ENCODE assay signal across 20 mouse cellular contexts in the genomic region with DNA sequence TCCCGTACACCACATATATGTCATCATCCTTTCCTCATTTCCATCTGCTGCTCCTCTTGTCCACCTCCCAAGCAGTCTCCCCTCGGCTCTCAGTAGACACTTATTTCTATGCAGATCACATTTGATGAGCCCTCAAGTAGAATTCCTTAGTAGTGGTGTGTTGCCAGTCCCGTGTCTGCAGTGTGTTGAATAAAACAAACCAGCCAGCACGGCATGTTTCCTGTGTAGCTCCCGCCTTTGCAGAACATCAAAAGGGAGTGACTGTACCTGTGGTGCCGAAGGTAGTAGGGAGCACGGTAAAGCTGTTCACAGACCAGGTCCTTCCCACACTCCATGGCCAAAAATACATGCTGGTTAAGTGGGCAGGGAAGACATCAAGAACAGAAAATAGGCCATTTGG. TPM values are rescaled to one million over a fixed set of nuclear protein-coding genes. Genes with fewer than 3 reads are reported as not detected.
A peak's percentile ranks its signal among the peaks of the same experiment; 100 is the strongest.
DNase-seq lines count a peak whose midpoint lies in the region; ATAC-seq lines count a peak whose summit lies in the region.
"Had no signal": no experiment of that assay in that cellular context is flagged by ENCODE, and none has a peak within 500 bp of the region (broad histone marks: within the 10 kb centered on the region; RNA-seq: fewer than 3 reads in every experiment).

No protein-coding gene starts in this region.

- H3K36me3 ChIP-seq in heart, embryonic 16.5 days (ENCODE audit: control insufficient read depth, insufficient read depth): peaks cover 3% of the 10 kb centered on the region; the same call in 1 of the 2 replicates
- H3K36me3 ChIP-seq in heart, embryonic 11.5 days (ENCODE audit: control insufficient read depth, insufficient read depth, low read length): no peaks in the 10 kb centered on the region
- peaks cover 43% of the 10 kb centered on the region for H3K36me3 ChIP-seq in megakaryocyte, embryonic 14.5 days (replicated peaks; ENCODE audit: low read length)
- H3K36me3 ChIP-seq in midbrain, embryonic 15.5 days (replicated peaks): no peaks in the 10 kb centered on the region
- H3K36me3 ChIP-seq: embryonic facial prominence, embryonic 10.5 days; kidney, embryonic 15.5 days; limb, embryonic 12.5 days; neural tube, embryonic 12.5 days had no signal

- intact Hi-C loops in left cerebral cortex, postnatal 36 days (cut with DNase I): no loop called here

- H3K4me2 ChIP-seq in heart, embryonic 16.5 days (ENCODE audit: low read depth, low read length): peak overlapping the region; percentile 27; the same call in 1 of the 2 replicates
- H3K4me2 ChIP-seq in heart, embryonic 11.5 days: no peak overlapping the region
- H3K4me2 ChIP-seq in midbrain, embryonic 15.5 days: peak overlapping the region; percentile 24; the same call in 1 of the 2 replicates
- H3K4me2 ChIP-seq: kidney, embryonic 15.5 days; limb, embryonic 12.5 days; neural tube, embryonic 12.5 days had no signal

- H3K4me3 ChIP-seq in heart, embryonic 16.5 days (ENCODE audit: low read length): no peak overlapping the region
- no peak overlapping the region for H3K4me3 ChIP-seq in heart, embryonic 11.5 days (ENCODE audit: low read depth, low read length)
- peak overlapping the region; percentile 33 for H3K4me3 ChIP-seq in megakaryocyte, embryonic 14.5 days (replicated peaks)
- H3K4me3 ChIP-seq in midbrain, embryonic 15.5 days: no peak overlapping the region
- H3K4me3 ChIP-seq: embryonic facial prominence, embryonic 10.5 days; kidney, embryonic 15.5 days; limb, embryonic 12.5 days; neural tube, embryonic 12.5 days had no signal

- no peak for ATAC-seq in heart, embryonic 16.5 days (replicated peaks; ENCODE audit: extremely low read depth, insufficient read depth, low FRiP score)
- ATAC-seq in heart, embryonic 11.5 days (replicated peaks; ENCODE audit: insufficient number of reproducible peaks, low FRiP score, low TSS enrichment): no peak
- no peak for ATAC-seq in megakaryocyte, adult 5-6 weeks (ENCODE audit: poor library complexity, severe bottlenecking)
- peak; percentile 65 for ATAC-seq in midbrain, embryonic 15.5 days (replicated peaks)

- no peak overlapping the region for H3K27ac ChIP-seq in heart, embryonic 16.5 days (ENCODE audit: low read length)
- no peak overlapping the region for H3K27ac ChIP-seq in heart, embryonic 11.5 days (ENCODE audit: low read depth, low read length)
- peak overlapping the region; percentile 45 for H3K27ac ChIP-seq in midbrain, embryonic 15.5 days
- H3K27ac ChIP-seq: embryonic facial prominence, embryonic 10.5 days; kidney, embryonic 15.5 days; limb, embryonic 12.5 days; neural tube, embryonic 12.5 days had no signal

- H3K4me1 ChIP-seq in heart, embryonic 16.5 days (ENCODE audit: control insufficient read depth, insufficient read depth, low read length): peaks cover 12% of the 10 kb centered on the region
- H3K4me1 ChIP-seq in heart, embryonic 11.5 days (ENCODE audit: control insufficient read depth, insufficient read depth, low read length): peaks cover 20% of the 10 kb centered on the region
- peaks cover 5% of the 10 kb centered on the region for H3K4me1 ChIP-seq in megakaryocyte, embryonic 14.5 days
- H3K4me1 ChIP-seq in midbrain, embryonic 15.5 days: peaks cover 11% of the 10 kb centered on the region; the same call in 1 of the 2 replicates

- H3K9me3 ChIP-seq in heart, embryonic 16.5 days (replicated peaks; ENCODE audit: control insufficient read depth, low read length): peaks cover 7% of the 10 kb centered on the region; the same call in 1 of the 2 replicates
- H3K9me3 ChIP-seq in heart, embryonic 11.5 days (replicated peaks; ENCODE audit: control insufficient read depth, low read length): no peaks in the 10 kb centered on the region
- H3K9me3 ChIP-seq in megakaryocyte, embryonic 14.5 days: peaks cover 11% of the 10 kb centered on the region; the same call in 1 of the 2 replicates
- no peaks in the 10 kb centered on the region for H3K9me3 ChIP-seq in midbrain, embryonic 15.5 days
- H3K9me3 ChIP-seq: embryonic facial prominence, embryonic 10.5 days; kidney, embryonic 15.5 days; limb, embryonic 12.5 days; neural tube, embryonic 12.5 days had no signal

- DNase-seq in left cerebral cortex, postnatal 36 days (ENCODE audit: low spot score in 2 of 2): no peak
- no peak for DNase-seq in thymus, postnatal 0 days (ENCODE audit: low spot score)
- DNase-seq: adrenal gland, adult 2 months; cerebellum, adult 11-12 months; cerebellum, postnatal 10 days; gastrocnemius, postnatal 36 days; kidney, adult 11 months; kidney, postnatal 36 days; layer of hippocampus, postnatal 36 days; lung, postnatal 10 days; thymus, postnatal 25 days had no signal

- WGBS in heart, embryonic 16.5 days: 63% methylated on average over 7 of the region's 7 CpGs
- WGBS in heart, embryonic 11.5 days (ENCODE audit: insufficient replicate concordance): 73% methylated on average over 7 of the region's 7 CpGs
- WGBS in midbrain, embryonic 15.5 days: 61% methylated on average over 7 of the region's 7 CpGs

- H3K9ac ChIP-seq in heart, embryonic 16.5 days (ENCODE audit: low read length): no peak overlapping the region
- H3K9ac ChIP-seq in heart, embryonic 11.5 days (ENCODE audit: low read depth, low read length): no peak overlapping the region
- H3K9ac ChIP-seq in midbrain, embryonic 15.5 days: no peak overlapping the region
- H3K9ac ChIP-seq: kidney, embryonic 15.5 days; limb, embryonic 12.5 days; neural tube, embryonic 12.5 days had no signal

- H3K27me3 ChIP-seq in heart, embryonic 16.5 days (ENCODE audit: control insufficient read depth, insufficient read depth, low read length): peaks cover 25% of the 10 kb centered on the region
- peaks cover 34% of the 10 kb centered on the region for H3K27me3 ChIP-seq in heart, embryonic 11.5 days (ENCODE audit: control insufficient read depth, insufficient read depth, low read length)
- no peaks in the 10 kb centered on the region for H3K27me3 ChIP-seq in megakaryocyte, embryonic 14.5 days (replicated peaks)
- H3K27me3 ChIP-seq in midbrain, embryonic 15.5 days (replicated peaks): no peaks in the 10 kb centered on the region
- H3K27me3 ChIP-seq: kidney, embryonic 15.5 days; limb, embryonic 12.5 days; neural tube, embryonic 12.5 days had no signal

RNA-seq across cellular contexts. Expression of a gene that starts 47.8 kb away (rescaled TPM):
- polyA plus RNA-seq in heart, embryonic 16.5 days (2015; fragmentation: Nextera tagmentation; extraction: Ambion mirVana): 8.9 and 10.3 TPM in 2 replicates
- 7.9 and 8.7 TPM in 2 replicates for polyA plus RNA-seq in heart, embryonic 11.5 days (2014; fragmentation: Nextera tagmentation; extraction: Ambion mirVana)
- 1.2 TPM in 1 of 2 replicates, not detected in the other for polyA plus RNA-seq in megakaryocyte, embryonic 14.5 days (2012; ENCODE audit: insufficient read depth, low replicate concordance)
- 13.0 and 14.8 TPM in 2 replicates for total RNA-seq in megakaryocyte, adult 5-6 weeks (2015)
- total RNA-seq in megakaryocyte, adult 5-6 weeks (2017): 16.1 and 16.4 TPM in 2 replicates
- 3.2 and 4.2 TPM in 2 replicates for polyA plus RNA-seq in midbrain, embryonic 15.5 days (2015; fragmentation: Nextera tagmentation; extraction: Ambion mirVana)
- 1 to 10 TPM; 6.6 to 7.7 TPM for total RNA-seq in left cerebral cortex, postnatal 36 days (2021)
- 7.2 and 7.6 TPM in 2 replicates for polyA plus RNA-seq in thymus, postnatal 0 days (2015; fragmentation: Nextera tagmentation; extraction: Ambion mirVana)
